Mouse (Mus musculus) left cerebral cortex, postnatal 36 days (tissue): ENCODE data around the gene Rhox8. TPM values are rescaled to one million over a fixed set of nuclear protein-coding genes. Genes with fewer than 3 reads are reported as not detected.
"Not testable (repeated sequence)": the region's sequence is repeated elsewhere in the genome, so short reads cannot be mapped to it uniquely, and the experiment has no call there.

Experiments used
- DNase-seq, 2 experiments: peaks; one replicate each; pipeline ENCODE4 v3.0.0; 2021 to 2022; ENCODE audit warnings: low spot score in 2 of 2, mixed read lengths in 1 of 2
- intact Hi-C: fragments of 180-260 bp; cut with DNase I; formaldehyde crosslinking; loops from one replicate; pipeline ENCODE4 v1.15.1; 2025
- total RNA-seq, 2 experiments: library from RNA; stranded (reverse); gene quantifications; 2 replicates each; pipeline ENCODE4 v1.2.3; 2021

Rhox8 gene
- not detected for total RNA-seq

DNA sequence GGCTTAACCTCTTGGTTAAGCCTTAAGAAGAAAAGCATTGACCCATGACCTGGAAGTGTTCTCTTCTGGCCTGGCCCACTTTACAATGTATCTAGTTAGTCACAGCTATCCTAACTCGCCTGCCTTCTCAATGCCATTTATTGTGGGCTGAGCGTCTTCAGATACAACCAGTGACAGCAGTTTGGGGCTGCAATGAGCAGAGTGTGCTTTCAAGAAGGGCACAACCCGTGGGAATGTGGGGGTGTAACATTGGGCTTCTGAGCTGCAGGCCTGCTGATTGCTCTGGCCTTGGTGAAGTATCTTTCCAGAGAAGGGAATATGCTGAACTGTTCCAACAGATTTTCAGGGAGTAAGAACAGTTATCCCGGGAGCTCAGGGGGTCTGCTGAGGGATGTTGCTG, at the start of gene Rhox8:
Gene Rhox8, minus strand, starts transcription at position 101 of the 400 bp plus-strand sequence.
- intact Hi-C loops, result no loop called here
- DNase-seq, result no peak

DNA sequence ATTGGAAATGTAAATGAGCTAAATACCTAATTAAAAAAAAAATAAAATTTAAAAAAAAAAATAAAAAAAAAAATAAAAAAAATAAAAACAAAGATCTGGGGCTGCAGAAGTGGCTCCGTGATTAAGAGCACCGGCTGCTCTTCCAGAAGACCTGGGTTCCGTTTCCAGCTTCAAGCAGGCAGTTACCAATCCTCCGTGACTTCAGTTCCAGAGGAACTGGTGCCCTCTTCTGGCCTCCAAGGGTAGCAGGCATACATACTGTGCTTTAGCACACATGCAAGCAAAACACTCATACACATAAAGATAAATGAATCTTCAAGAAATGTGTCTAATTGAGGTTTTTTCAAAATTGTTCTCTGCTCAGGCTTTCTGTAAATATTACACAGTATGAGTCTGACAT, 37.6 kb upstream of the Rhox8 start:
- intact Hi-C loops, result no loop called here
- DNase-seq, result no peak

DNA sequence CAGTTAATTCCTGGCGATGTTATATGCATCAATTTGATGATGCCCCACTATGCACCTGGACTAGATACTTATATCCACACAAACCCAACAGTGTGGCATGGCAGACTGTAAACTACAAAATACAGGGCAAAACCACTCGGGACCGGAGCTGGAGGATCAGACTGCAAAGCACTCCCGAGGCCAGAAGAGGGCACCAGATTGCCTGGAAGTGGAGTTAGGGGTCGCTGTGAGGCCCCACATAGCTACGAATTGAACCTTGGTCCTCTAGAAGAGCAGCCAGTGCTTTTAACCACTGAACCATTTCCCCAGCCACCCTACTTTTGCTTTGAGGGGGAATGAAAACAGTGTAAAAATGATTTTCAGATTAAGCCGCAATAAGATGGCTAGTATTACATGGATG, 29.8 kb upstream of the Rhox8 start:
- DNase-seq, result no peak
- intact Hi-C loops, result no loop called here

DNA sequence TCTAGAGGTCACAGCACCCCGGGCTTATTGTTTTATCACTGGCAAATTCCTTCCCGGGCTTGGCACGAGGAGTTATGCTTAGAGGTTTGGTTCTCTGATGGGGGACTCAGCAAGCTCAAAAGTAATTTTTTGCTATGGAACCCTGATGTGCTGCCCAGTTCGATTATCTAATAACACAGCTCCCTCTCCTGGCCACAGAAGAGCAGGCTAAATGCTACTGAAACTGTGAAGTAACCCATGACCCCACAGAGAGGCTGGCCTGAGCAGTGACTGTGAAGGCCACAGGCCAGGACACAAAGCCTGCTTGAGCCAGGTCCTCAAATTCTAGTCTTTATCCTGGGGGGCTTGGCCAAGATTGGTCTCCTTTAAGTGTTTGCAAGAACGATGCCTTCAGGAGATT, 25.0 kb upstream of the Rhox8 start:
- intact Hi-C loops, result no loop called here
- DNase-seq, result no peak

DNA sequence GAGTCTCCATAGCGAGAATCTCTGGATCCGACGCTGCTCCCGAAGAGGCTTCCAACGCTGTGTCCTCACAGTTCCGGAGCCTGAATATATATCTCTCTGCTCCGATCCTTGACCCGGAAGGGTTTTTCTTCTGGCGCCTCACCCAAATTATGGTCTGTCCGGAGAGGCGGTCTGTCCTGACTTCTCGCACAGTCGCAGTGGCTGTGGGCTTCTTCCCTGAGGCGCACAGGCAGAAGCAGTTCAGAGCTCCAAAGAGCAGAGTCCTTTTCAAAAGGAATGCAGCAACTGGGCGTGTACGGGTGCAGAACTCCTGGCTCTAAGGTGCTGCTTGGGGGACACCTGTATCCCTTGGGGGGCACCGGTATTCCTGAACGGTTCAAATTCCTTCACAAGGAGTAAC, 22.9 kb upstream of the Rhox8 start, which contains the start of gene Rhox9:
Gene Rhox9, minus strand, starts transcription at position 101 of the 400 bp plus-strand sequence.
- intact Hi-C loops, DNase-seq: not testable (repeated sequence)

DNA sequence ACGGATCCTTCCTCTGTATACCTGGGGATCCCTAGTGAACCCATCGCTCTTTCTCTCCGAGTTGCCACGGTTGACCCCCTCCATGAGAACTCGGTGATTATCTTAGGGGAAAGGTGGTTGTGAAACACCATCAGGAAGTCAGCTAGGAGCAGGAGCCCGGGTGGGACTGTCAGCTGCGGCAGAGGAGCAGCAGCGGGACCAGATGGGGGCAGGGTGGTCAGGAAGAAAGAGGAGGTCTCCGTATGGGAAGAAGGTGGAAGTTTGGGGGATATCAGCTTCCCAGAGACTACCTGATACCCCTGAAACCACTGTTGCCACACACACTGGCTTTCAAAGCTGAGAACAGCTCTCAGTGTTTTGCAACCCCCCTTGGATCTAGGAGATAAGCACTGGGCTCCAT, 18.4 kb upstream of the Rhox8 start, which contains the start of gene Rhox7b:
Gene Rhox7b, minus strand, starts transcription at position 101 of the 400 bp plus-strand sequence.
- DNase-seq, intact Hi-C loops: not testable (repeated sequence)

DNA sequence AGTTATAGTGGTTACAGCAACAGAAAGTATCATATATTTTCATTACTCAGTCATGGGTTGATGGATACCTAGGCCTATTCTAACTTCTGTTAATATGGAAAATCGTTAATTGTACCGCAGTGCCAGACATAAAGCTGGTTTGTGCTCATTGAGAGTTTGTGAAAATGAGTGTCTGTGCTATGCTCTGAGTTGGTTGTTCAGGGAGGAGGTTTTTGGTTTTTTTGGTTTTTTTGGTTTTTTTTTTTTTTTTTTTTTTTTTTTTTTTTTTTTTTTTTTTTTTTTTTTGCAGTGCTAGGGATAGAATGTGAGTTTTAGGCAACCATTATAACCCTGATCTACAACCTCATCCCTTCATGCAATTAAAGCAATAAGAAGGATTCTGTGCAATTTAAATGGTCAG, 7.1 kb downstream of the Rhox8 start:
- intact Hi-C loops, result no loop called here
- DNase-seq, result no peak

DNA sequence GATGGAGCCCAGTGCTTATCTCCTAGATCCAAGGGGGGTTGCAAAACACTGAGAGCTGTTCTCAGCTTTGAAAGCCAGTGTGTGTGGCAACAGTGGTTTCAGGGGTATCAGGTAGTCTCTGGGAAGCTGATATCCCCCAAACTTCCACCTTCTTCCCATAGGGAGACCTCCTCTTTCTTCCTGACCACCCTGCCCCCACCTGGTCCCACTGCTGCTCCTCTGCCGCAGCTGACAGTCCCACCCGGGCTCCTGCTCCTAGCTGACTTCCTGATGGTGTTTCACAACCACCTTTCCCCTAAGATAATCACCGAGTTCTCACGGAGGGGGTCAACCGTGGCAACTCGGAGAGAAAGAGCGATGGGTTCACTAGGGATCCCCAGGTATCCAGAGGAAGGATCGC, 47.4 kb downstream of the Rhox8 start, which contains the start of gene Rhox7a:
Gene Rhox7a, plus strand, starts transcription at position 301 of the 400 bp plus-strand sequence.
- DNase-seq, intact Hi-C loops: not testable (repeated sequence)

DNA sequence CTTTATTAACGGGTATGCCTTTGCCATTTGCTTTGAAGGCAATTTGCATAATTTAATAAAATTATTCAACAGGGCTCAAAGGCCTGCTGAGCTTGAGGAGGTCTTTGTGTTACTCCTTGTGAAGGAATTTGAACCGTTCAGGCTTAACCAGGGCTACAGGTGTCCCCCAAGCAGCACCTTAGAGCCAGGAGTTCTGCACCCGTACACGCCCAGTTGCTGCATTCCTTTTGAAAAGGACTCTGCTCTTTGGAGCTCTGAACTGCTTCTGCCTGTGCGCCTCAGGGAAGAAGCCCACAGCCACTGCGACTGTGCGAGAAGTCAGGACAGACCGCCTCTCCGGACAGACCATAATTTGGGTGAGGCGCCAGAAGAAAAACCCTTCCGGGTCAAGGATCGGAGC, 52.1 kb downstream of the Rhox8 start, which contains the start of gene Rhox6:
Gene Rhox6, plus strand, starts transcription at position 301 of the 400 bp plus-strand sequence.
- DNase-seq, intact Hi-C loops: not testable (repeated sequence)

Other genes with a start within 250 kb of the Rhox8 start
- not detected for gene Rhox2g, start 235.5 kb downstream of the Rhox8 start, total RNA-seq
- gene Rhox4g, start 227.6 kb downstream of the Rhox8 start, total RNA-seq, result not detected
- gene Rhox3h, start 210.2 kb downstream of the Rhox8 start, total RNA-seq, result not detected
- not detected for gene Rhox2h, start 205.7 kb downstream of the Rhox8 start, total RNA-seq
- gene Rhox5, start 74.1 kb downstream of the Rhox8 start, total RNA-seq, result not detected
- gene Rhox6, start 52.0 kb downstream of the Rhox8 start, total RNA-seq, result not detected
- not detected for gene Rhox7a, start 47.3 kb downstream of the Rhox8 start, total RNA-seq
- gene Rhox7b, start 18.3 kb upstream of the Rhox8 start, total RNA-seq, result not detected
- gene Rhox9, start 22.8 kb upstream of the Rhox8 start, total RNA-seq, result not detected
- not detected for gene Btg1-ps1, start 139.9 kb upstream of the Rhox8 start, total RNA-seq
- gene Btg1-ps2, start 164.2 kb upstream of the Rhox8 start, total RNA-seq, result not detected
- gene Rhox10, start 187.5 kb upstream of the Rhox8 start, total RNA-seq, result not detected
- gene Rhox11, start 206.2 kb upstream of the Rhox8 start, total RNA-seq, result not detected
- not detected for gene Rhox12, start 232.0 kb upstream of the Rhox8 start, total RNA-seq
- gene Rhox13, start 242.3 kb upstream of the Rhox8 start, total RNA-seq, result not detected